Mouse (Mus musculus) spleen, adult 2 months (tissue): ENCODE measurements around the gene Xpo4. TPM values are rescaled to one million over a fixed set of nuclear protein-coding genes. Genes with fewer than 3 reads are reported as not detected.

ENCODE experiments used
- DNase-seq, 2 experiments: peaks; one replicate each; pipeline versions ENCODE4 v3.0.0 to v3.0.0-alpha.2; 2012 to 2021; ENCODE audit warnings: low spot score in 2 of 2, low read depth in 1 of 2
- H3K27ac ChIP-seq: fragments of 200-500 bp; 2 replicates; pipeline ENCODE4 v1.5.1; 2012; ENCODE audit warnings: low read length, inconsistent platforms; ENCODE audit not compliant: insufficient read depth
- H3K27me3 ChIP-seq: fragments of 200-500 bp; 2 replicates; pipeline ENCODE4 v1.6.1; 2012; ENCODE audit warnings: mild to moderate bottlenecking, moderate library complexity, low read length, inconsistent platforms; ENCODE audit not compliant: control insufficient read depth, insufficient read depth
- H3K36me3 ChIP-seq: fragments of 200-500 bp; 2 replicates; pipeline ENCODE4 v1.6.1; 2012; ENCODE audit warnings: mild to moderate bottlenecking, low read length, inconsistent platforms; ENCODE audit not compliant: control insufficient read depth, insufficient read depth
- H3K4me1 ChIP-seq: fragments of 200-500 bp; 2 replicates; pipeline ENCODE4 v1.6.1; 2011; ENCODE audit warnings: inconsistent platforms; ENCODE audit not compliant: control insufficient read depth, insufficient read depth, insufficient read length
- H3K4me3 ChIP-seq: fragments of 200-500 bp; 2 replicates; pipeline ENCODE4 v1.5.1; 2011; ENCODE audit warnings: mild to moderate bottlenecking, inconsistent platforms; ENCODE audit not compliant: insufficient read depth, insufficient read length; ENCODE audit errors: extremely low read depth
- CTCF ChIP-seq: fragments of 200-500 bp; IDR thresholded peaks from 2 replicates; pipeline ENCODE4 v1.5.1; 2011; ENCODE audit warnings: mild to moderate bottlenecking, inconsistent platforms; ENCODE audit not compliant: insufficient read depth, insufficient read length, insufficient replicate concordance; ENCODE audit errors: extremely low read depth
- POLR2A ChIP-seq: fragments of 200-500 bp; IDR thresholded peaks from 2 replicates; pipeline ENCODE4 v1.6.1; 2011; ENCODE audit warnings: low read depth, low read length, inconsistent platforms
- WGBS: fragments of 180-500 bp; shearing (Covaris S2); methylation state at CpG from one replicate; pipeline ENCODE4 v1.1.7; 2018; 5-methylcytosine and 5-hydroxymethylcytosine counted together
- polyA plus RNA-seq: library from polyadenylated mRNA; depleted of rRNA; stranded (reverse); fragments of >200 nt; gene quantifications from 2 replicates; pipeline ENCODE4 v1.2.3, GENCODE M21; 2012

Gene Xpo4
- polyA plus RNA-seq, 1 experiment = 2.4 TPM

DNA sequence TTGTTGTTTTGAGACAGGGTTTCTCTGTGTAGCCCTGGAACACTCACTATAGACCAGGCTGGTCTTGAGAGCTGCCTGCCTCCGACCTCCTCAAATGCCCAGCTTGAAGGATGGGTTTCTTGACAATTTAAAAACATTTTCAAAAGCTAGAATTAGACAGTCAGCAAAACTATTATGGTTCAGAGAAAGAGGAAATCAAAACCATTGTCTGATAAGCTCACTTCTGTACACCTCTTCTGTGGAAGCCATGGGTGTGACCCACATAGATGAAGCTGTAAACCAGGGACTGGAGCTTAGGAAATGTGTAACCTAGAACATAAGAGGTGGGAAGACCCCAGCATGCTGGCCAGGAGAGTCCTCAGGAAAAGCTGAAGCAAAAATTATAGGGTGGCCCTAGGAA lies 108.3 kb downstream of the Xpo4 start:
- no peak for TF ChIP-seq POLR2A
- no peak for TF ChIP-seq CTCF
- Histone ChIP-seq H3K4me1 (no peaks in the 10 kb centered on the region), H3K27me3 (no peaks in the 10 kb centered on the region), H3K27ac (no peak overlapping the region), H3K4me3 (no peak overlapping the region), H3K36me3 (no peaks in the 10 kb centered on the region)
- WGBS = 87% methylated on average over 1 of the region's 1 CpGs
- no peak for DNase-seq

DNA sequence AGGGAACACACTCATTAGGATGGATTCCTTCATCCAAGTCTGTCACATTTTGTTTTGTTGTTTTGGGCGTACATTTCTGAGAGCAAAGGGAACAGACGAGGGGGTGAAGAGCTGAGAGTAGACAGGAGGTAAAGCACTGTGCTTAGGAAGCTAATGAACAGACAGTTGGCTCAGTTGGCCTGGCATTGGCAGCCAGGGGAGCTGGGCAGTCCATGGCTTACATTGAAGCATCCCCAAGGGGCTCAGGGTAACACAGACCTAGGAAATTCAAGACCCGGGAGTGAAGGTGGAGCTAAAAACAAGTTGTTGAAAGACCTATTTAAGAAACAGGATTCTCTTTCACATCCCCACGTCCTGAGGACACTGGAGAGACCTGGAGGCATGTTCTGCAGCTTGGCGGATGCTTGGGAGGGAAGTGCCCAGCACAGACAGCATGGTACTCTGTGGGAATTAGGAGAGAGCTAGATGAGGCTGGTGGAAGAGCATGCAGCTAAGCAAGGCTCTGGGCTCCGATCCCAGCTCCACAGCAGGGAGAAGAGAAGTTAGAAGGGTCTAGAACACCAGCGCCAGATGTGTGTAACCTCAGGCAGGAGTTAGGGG lies 109.7 kb downstream of the Xpo4 start:
- TF ChIP-seq CTCF = no peak
- TF ChIP-seq POLR2A = no peak
- Histone ChIP-seq H3K36me3 (no peaks in the 10 kb centered on the region), H3K27me3 (no peaks in the 10 kb centered on the region), H3K4me1 (no peaks in the 10 kb centered on the region), H3K4me3 (no peak overlapping the region), H3K27ac (no peak overlapping the region)
- DNase-seq = no peak
- WGBS = 86% methylated on average over 7 of the region's 7 CpGs

DNA sequence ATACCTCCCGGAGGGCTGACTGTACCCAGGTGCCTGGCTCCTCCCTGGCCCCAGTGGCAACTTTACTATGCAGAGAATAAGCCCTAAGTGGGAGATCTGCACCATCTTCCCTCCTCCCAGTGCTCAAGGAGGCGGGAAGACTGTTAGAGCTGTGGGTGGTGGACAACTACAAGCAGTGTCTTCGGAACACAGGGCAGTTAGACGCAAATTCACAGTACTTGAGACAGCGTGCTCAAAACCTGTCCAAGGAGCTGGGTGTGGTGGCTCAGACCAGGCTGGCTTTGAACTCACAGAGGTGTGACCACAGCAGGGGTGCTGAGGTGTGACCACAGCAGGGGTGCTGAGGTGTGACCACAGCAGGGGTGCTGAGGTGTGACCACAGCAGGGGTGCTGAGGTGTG lies 110.8 kb downstream of the Xpo4 start:
- TF ChIP-seq POLR2A = no peak
- TF ChIP-seq CTCF = no peak
- 50% methylated on average over 5 of the region's 5 CpGs for WGBS
- peak overlapping the region; percentile 7 for H3K27ac ChIP-seq
- H3K36me3 ChIP-seq = peaks cover under 1% of the 10 kb centered on the region; the same call in 1 of the 2 replicates
- no peak for DNase-seq
- H3K4me3 ChIP-seq = no peak overlapping the region
- H3K27me3 ChIP-seq = no peaks in the 10 kb centered on the region
- no peaks in the 10 kb centered on the region for H3K4me1 ChIP-seq

DNA sequence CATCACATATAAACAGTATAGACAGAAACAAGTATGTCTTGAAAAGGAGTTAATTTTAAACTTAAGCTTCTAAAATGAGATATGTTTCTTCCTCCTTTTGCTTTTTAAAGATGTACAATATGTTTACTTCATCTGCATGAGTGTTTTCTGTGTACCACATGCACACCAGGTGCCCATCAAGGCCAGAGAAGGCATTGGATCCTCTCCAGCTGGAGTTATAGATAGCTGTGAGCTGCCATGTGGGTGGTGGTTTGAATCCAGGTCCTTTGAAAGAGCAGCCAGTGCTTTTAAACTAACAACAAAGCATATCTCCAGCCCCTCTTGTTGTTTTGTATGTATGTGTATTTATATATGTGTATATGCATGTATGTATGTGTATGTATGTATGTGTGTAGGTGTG lies 112.3 kb downstream of the Xpo4 start:
- H3K4me1 ChIP-seq = no peaks in the 10 kb centered on the region
- TF ChIP-seq CTCF = no peak
- TF ChIP-seq POLR2A = no peak
- peaks cover 4% of the 10 kb centered on the region for H3K36me3 ChIP-seq
- no peaks in the 10 kb centered on the region for H3K27me3 ChIP-seq
- H3K27ac ChIP-seq = no peak overlapping the region
- DNase-seq = no peak
- H3K4me3 ChIP-seq = no peak overlapping the region

DNA sequence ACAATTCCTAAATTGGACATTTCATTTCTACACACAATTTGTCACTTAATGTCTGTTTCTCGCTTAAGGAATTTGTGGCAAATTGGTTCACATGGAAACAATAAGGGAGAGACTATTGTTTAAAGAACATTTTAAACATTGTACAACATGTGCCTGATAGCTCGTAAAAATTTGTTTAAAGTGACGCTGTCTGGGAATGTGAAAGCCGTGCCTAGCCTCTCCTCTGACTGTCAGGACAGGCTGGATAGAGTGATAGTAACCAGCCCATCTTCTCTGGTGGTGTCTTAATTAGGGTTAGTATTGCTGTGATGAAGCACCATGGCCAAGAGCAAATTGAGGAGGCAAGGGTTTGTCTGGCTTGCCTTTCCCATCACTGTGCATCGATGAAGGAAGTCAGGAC lies 118.2 kb downstream of the Xpo4 start:
- WGBS = 92% methylated on average over 5 of the region's 5 CpGs
- Histone ChIP-seq H3K4me3 (no peak overlapping the region), H3K27me3 (no peaks in the 10 kb centered on the region)

DNA sequence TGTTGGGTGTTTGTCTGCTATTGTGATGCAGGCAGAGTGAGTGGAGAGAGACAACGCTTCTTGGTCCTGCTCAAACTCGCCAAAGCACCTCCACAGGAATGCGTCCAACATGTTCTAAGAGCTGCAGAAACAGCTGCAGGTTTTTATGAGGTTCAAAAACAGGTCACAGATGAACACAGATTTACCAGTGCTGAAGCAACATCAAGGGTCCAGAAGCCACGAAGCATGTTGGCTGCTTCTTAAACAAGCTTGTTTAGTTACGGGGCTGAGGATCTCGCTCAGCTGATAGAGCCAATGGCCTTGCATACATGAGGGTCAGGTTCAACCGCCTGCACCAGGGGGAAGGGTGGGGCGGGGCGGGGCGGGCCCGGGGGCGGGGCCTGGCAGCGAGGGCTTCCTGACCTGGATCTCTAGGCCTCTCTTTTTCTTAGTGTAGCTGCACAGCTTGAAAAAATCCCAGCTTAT lies 118.6 kb downstream of the Xpo4 start:
- no peak overlapping the region for H3K27ac ChIP-seq
- peaks cover 4% of the 10 kb centered on the region for H3K36me3 ChIP-seq
- H3K27me3 ChIP-seq = no peaks in the 10 kb centered on the region
- no peaks in the 10 kb centered on the region for H3K4me1 ChIP-seq
- no peak for TF ChIP-seq POLR2A
- no peak for DNase-seq
- 48% methylated on average over 13 of the region's 13 CpGs for WGBS
- no peak overlapping the region for H3K4me3 ChIP-seq

More for the DNA sequence above, 118.2 kb downstream of the Xpo4 start:
- TF ChIP-seq POLR2A (no peak), CTCF (no peak)
- H3K36me3 ChIP-seq = peaks cover 4% of the 10 kb centered on the region
- H3K4me1 ChIP-seq = no peaks in the 10 kb centered on the region
- H3K27ac ChIP-seq = no peak overlapping the region
- DNase-seq = no peak

DNA sequence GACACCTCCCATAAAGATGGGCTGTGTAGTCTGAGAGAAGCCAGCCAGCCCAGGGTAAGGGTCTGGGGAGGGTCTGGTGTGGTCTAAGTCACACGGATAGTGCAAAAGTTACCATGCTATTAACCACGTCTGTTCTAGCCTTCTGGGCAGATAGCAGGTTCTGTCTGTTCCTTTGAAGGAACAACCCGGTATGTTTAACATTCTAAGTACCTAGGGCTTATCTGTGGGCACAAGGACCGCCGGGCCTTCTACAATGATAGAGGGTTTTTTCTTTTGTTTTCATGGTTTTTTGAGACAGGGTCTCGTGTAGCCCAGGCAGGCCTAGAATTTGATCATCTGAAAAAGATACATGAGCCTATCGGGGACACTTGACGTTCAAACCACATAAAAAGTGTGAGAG lies 119.1 kb downstream of the Xpo4 start:
- peaks cover 4% of the 10 kb centered on the region for H3K36me3 ChIP-seq
- WGBS = 92% methylated on average over 8 of the region's 8 CpGs
- H3K27me3 ChIP-seq = no peaks in the 10 kb centered on the region
- TF ChIP-seq POLR2A = no peak
- no peak for TF ChIP-seq CTCF
- no peak overlapping the region for H3K4me3 ChIP-seq
- H3K4me1 ChIP-seq = no peaks in the 10 kb centered on the region
- no peak overlapping the region for H3K27ac ChIP-seq
- no peak for DNase-seq
